Mouse (Mus musculus): ENCODE measurements around the gene Zfp719. TPM values are rescaled to one million over a fixed set of nuclear protein-coding genes. Genes with fewer than 3 reads are reported as not detected.

The Zfp719 gene
- total RNA-seq, 2 experiments from 2014 or later, result 6.8 to 11.6 TPM

- ATAC-seq (replicated peaks; ENCODE audit: poor library complexity), result peak; percentile 78
Observed at GRCm38 (mm10) chr7:43606896-43607742, 27.7 kb downstream of the Zfp719 start, which contains the start of gene Zfp819. Gene Zfp819 (plus strand): TSS chr7:43607169.

GRCm38 (mm10) chr7:43607743-43608287, 28.4 kb downstream of the Zfp719 start:
- ATAC-seq (replicated peaks; ENCODE audit: poor library complexity), result peak; percentile 79

- ATAC-seq (replicated peaks; ENCODE audit: poor library complexity), result no peak
Observed at GRCm38 (mm10) chr7:43608316-43608824, 29.0 kb downstream of the Zfp719 start.

GRCm38 (mm10) chr7:43613816-43614551, 34.6 kb downstream of the Zfp719 start:
- peak; percentile 94 for ATAC-seq (replicated peaks; ENCODE audit: poor library complexity)

GRCm38 (mm10) chr7:43622927-43623326, 43.5 kb downstream of the Zfp719 start:
- ATAC-seq (replicated peaks; ENCODE audit: poor library complexity), result peak; percentile 68

GRCm38 (mm10) chr7:43623819-43624218, 44.4 kb downstream of the Zfp719 start:
- no peak for ATAC-seq (replicated peaks; ENCODE audit: poor library complexity)

GRCm38 (mm10) chr7:43625065-43625464, 45.7 kb downstream of the Zfp719 start:
- ATAC-seq (replicated peaks; ENCODE audit: poor library complexity), result no peak

- ATAC-seq (replicated peaks; ENCODE audit: poor library complexity), result no peak
Observed at GRCm38 (mm10) chr7:43625794-43626422, 46.5 kb downstream of the Zfp719 start.

GRCm38 (mm10) chr7:43633940-43634339, 54.5 kb downstream of the Zfp719 start:
- no peak for ATAC-seq (replicated peaks; ENCODE audit: poor library complexity)

GRCm38 (mm10) chr7:43634500-43634899, 55.1 kb downstream of the Zfp719 start, which contains the start of gene Ceacam18:
Gene Ceacam18 (plus strand): TSS chr7:43634707.
- no peak for ATAC-seq (replicated peaks; ENCODE audit: poor library complexity)

- peak; percentile 93 for ATAC-seq (replicated peaks; ENCODE audit: poor library complexity)
Observed at GRCm38 (mm10) chr7:43636194-43636593, 56.8 kb downstream of the Zfp719 start.

GRCm38 (mm10) chr7:43637118-43637517, 57.7 kb downstream of the Zfp719 start:
- ATAC-seq (replicated peaks; ENCODE audit: poor library complexity), result peak; percentile 71

GRCm38 (mm10) chr7:43642587-43642986, 63.2 kb downstream of the Zfp719 start:
- peak; percentile 91 for ATAC-seq (replicated peaks; ENCODE audit: poor library complexity)

Other genes starting within 250 kb of the Zfp719 start
- gene Siglecf, start 228.3 kb upstream of the Zfp719 start, total RNA-seq (2015), result 24.3 and 26.3 TPM in 2 replicates
- 24.8 and 24.9 TPM in 2 replicates for gene Siglecf, start 228.3 kb upstream of the Zfp719 start, total RNA-seq (2017)
- 17.2 and 23.0 TPM in 2 replicates for gene Siglecg, start 171.4 kb upstream of the Zfp719 start, total RNA-seq (2015)
- 11.7 and 15.4 TPM in 2 replicates for gene Siglecg, start 171.4 kb upstream of the Zfp719 start, total RNA-seq (2017)
- 0.42 TPM in 1 of 2 replicates, not detected in the other for gene Lim2, start 151.9 kb upstream of the Zfp719 start, total RNA-seq (2015)
- gene Lim2, start 151.9 kb upstream of the Zfp719 start, total RNA-seq (2017), result not detected in 2 replicates
- 1,033 and 1,153 TPM in 2 replicates for gene Nkg7, start 142.5 kb upstream of the Zfp719 start, total RNA-seq (2015)
- 382 and 449 TPM in 2 replicates for gene Nkg7, start 142.5 kb upstream of the Zfp719 start, total RNA-seq (2017)
- 0.49 and 0.66 TPM in 2 replicates for gene Cldnd2, start 138.8 kb upstream of the Zfp719 start, total RNA-seq (2015)
- not detected in 2 replicates for gene Cldnd2, start 138.8 kb upstream of the Zfp719 start, total RNA-seq (2017)
- gene Etfb, start 135.5 kb upstream of the Zfp719 start, total RNA-seq (2015), result 450 and 456 TPM in 2 replicates
- gene Etfb, start 135.5 kb upstream of the Zfp719 start, total RNA-seq (2017), result 759 and 825 TPM in 2 replicates
- not detected in 2 replicates for gene Gm45233, start 135.5 kb upstream of the Zfp719 start, total RNA-seq (2015)
- 1.8 and 2.3 TPM in 2 replicates for gene Gm45233, start 135.5 kb upstream of the Zfp719 start, total RNA-seq (2017)
- gene Vsig10l, start 116.5 kb upstream of the Zfp719 start, total RNA-seq (2015), result 6.4 and 6.5 TPM in 2 replicates
- 4.6 and 6.1 TPM in 2 replicates for gene Vsig10l, start 116.5 kb upstream of the Zfp719 start, total RNA-seq (2017)
- not detected in 2 replicates for gene Iglon5, start 89.5 kb upstream of the Zfp719 start, total RNA-seq (2015)
- gene Iglon5, start 89.5 kb upstream of the Zfp719 start, total RNA-seq (2017), result not detected in 2 replicates
- not detected in 2 replicates for gene 4931406B18Rik, start 73.7 kb upstream of the Zfp719 start, total RNA-seq (2015)
- gene 4931406B18Rik, start 73.7 kb upstream of the Zfp719 start, total RNA-seq (2017), result not detected in 2 replicates
- gene Cd33, start 35.2 kb upstream of the Zfp719 start, total RNA-seq (2015), result 6.5 and 9.1 TPM in 2 replicates
- 4.2 and 4.9 TPM in 2 replicates for gene Cd33, start 35.2 kb upstream of the Zfp719 start, total RNA-seq (2017)
- gene Zfp658, start 17.4 kb upstream of the Zfp719 start, total RNA-seq (2015), result 0.54 and 1.1 TPM in 2 replicates
- 1.0 and 2.1 TPM in 2 replicates for gene Zfp658, start 17.4 kb upstream of the Zfp719 start, total RNA-seq (2017)
- 0.96 and 1.8 TPM in 2 replicates for gene Zfp819, start 27.6 kb downstream of the Zfp719 start, total RNA-seq (2015)
- 0.91 and 2.2 TPM in 2 replicates for gene Zfp819, start 27.6 kb downstream of the Zfp719 start, total RNA-seq (2017)
- not detected in 2 replicates for gene Ceacam18, start 55.1 kb downstream of the Zfp719 start, total RNA-seq (2015)
- not detected in 2 replicates for gene Ceacam18, start 55.1 kb downstream of the Zfp719 start, total RNA-seq (2017)
- gene Siglece, start 80.6 kb downstream of the Zfp719 start, total RNA-seq (2015), result 7.2 and 13.1 TPM in 2 replicates
- 7.2 and 8.9 TPM in 2 replicates for gene Siglece, start 80.6 kb downstream of the Zfp719 start, total RNA-seq (2017)
- 7.1 and 7.5 TPM in 2 replicates for gene Ctu1, start 92.4 kb downstream of the Zfp719 start, total RNA-seq (2015)
- 5.4 and 6.1 TPM in 2 replicates for gene Ctu1, start 92.4 kb downstream of the Zfp719 start, total RNA-seq (2017)
- gene Klk14, start 110.8 kb downstream of the Zfp719 start, total RNA-seq (2015), result not detected in 2 replicates
- gene Klk14, start 110.8 kb downstream of the Zfp719 start, total RNA-seq (2017), result not detected in 2 replicates
- not detected in 2 replicates for gene Klk13, start 133.0 kb downstream of the Zfp719 start, total RNA-seq (2015)
- gene Klk13, start 133.0 kb downstream of the Zfp719 start, total RNA-seq (2017), result not detected in 2 replicates
- gene Klk12, start 189.3 kb downstream of the Zfp719 start, total RNA-seq (2015), result not detected in 2 replicates
- gene Klk12, start 189.3 kb downstream of the Zfp719 start, total RNA-seq (2017), result not detected in 2 replicates
- gene Klk11, start 195.0 kb downstream of the Zfp719 start, total RNA-seq (2015), result not detected in 2 replicates
- gene Klk11, start 195.0 kb downstream of the Zfp719 start, total RNA-seq (2017), result not detected in 2 replicates
- gene Klk10, start 201.4 kb downstream of the Zfp719 start, total RNA-seq (2015), result not detected in 2 replicates
- gene Klk10, start 201.4 kb downstream of the Zfp719 start, total RNA-seq (2017), result not detected in 2 replicates
- not detected in 2 replicates for gene Klk9, start 212.3 kb downstream of the Zfp719 start, total RNA-seq (2015)
- gene Klk9, start 212.3 kb downstream of the Zfp719 start, total RNA-seq (2017), result not detected in 2 replicates
- gene Klk8, start 218.0 kb downstream of the Zfp719 start, total RNA-seq (2015), result 20.1 and 26.6 TPM in 2 replicates
- gene Klk8, start 218.0 kb downstream of the Zfp719 start, total RNA-seq (2017), result 12.5 and 13.3 TPM in 2 replicates
- gene Klk7, start 231.7 kb downstream of the Zfp719 start, total RNA-seq (2015), result not detected in 2 replicates
- not detected in 2 replicates for gene Klk7, start 231.7 kb downstream of the Zfp719 start, total RNA-seq (2017)
- not detected in 2 replicates for gene Klk6, start 244.9 kb downstream of the Zfp719 start, total RNA-seq (2015)
- gene Klk6, start 244.9 kb downstream of the Zfp719 start, total RNA-seq (2017), result not detected in 2 replicates

Measured in megakaryocyte progenitor cell, adult 5-6 weeks (primary cell).